Mouse (Mus musculus): ENCODE data around the gene Arid4a. TPM values are rescaled to one million over a fixed set of nuclear protein-coding genes. Genes with fewer than 3 reads are reported as not detected.

Arid4a gene
- polyA plus RNA-seq, 1 experiment: 12.9 TPM

Other genes starting within 250 kb of the Arid4a start
- 48.4 and 49.7 TPM in 2 replicates for gene Frmd6, start 190.5 kb upstream of the Arid4a start, polyA plus RNA-seq (2012; rRNA removed)
- gene Actr10, start 78.1 kb upstream of the Arid4a start, polyA plus RNA-seq (2012; rRNA removed): 88.2 and 95.6 TPM in 2 replicates
- 240 and 288 TPM in 2 replicates for gene Psma3, start 41.4 kb upstream of the Arid4a start, polyA plus RNA-seq (2012; rRNA removed)
- not detected in 2 replicates for gene Tomm20l, start 95.4 kb downstream of the Arid4a start, polyA plus RNA-seq (2012; rRNA removed)
- gene Timm9, start 120.7 kb downstream of the Arid4a start, polyA plus RNA-seq (2012; rRNA removed): 29.6 and 35.3 TPM in 2 replicates
- 4.7 and 5.1 TPM in 2 replicates for gene 2700049A03Rik, start 120.9 kb downstream of the Arid4a start, polyA plus RNA-seq (2012; rRNA removed)

Measured in urinary bladder, adult 2 months (tissue).